Mouse (Mus musculus) bone marrow, adult 2 months (tissue): ENCODE measurements around the gene Fbxo24.

ENCODE experiments used
- CTCF ChIP-seq: fragments of 200-500 bp; IDR thresholded peaks from 2 replicates; pipeline ENCODE4 v1.5.1; 2011; ENCODE audit warnings: low read length, control low read depth; ENCODE audit not compliant: control insufficient read depth, insufficient read depth
- POLR2A ChIP-seq: fragments of 200-500 bp; IDR thresholded peaks from 2 replicates; pipeline ENCODE4 v1.6.1; 2011; ENCODE audit warnings: low read depth, mild to moderate bottlenecking, control low read depth, low read length, borderline replicate concordance; ENCODE audit not compliant: control insufficient read depth

- TF ChIP-seq CTCF, result no peak
- no peak for TF ChIP-seq POLR2A
These were observed 58.6 kb downstream of the Fbxo24 start for GRCm38 (mm10) chr5:137570181-137570580.
